Mouse (Mus musculus) myocyte (in vitro differentiated cells): ENCODE data around the gene Rin1.

Experiments used
- MAX ChIP-seq: IDR thresholded peaks from one replicate; pipeline ENCODE4 v1.6.1; 2011; ENCODE audit warnings: low read depth, mild to moderate bottlenecking, control low read depth
- POLR2A ChIP-seq: IDR thresholded peaks from one replicate; pipeline ENCODE4 v1.6.1; 2011; ENCODE audit warnings: low read depth, mild to moderate bottlenecking, control low read depth, moderate library complexity; ENCODE audit not compliant: insufficient read length
- REST ChIP-seq: IDR thresholded peaks from one replicate; pipeline ENCODE4 v1.6.1; 2011; ENCODE audit warnings: mild to moderate bottlenecking, control low read depth, moderate library complexity; ENCODE audit not compliant: insufficient read depth, insufficient read length
- USF1 ChIP-seq: IDR thresholded peaks from one replicate; pipeline ENCODE4 v1.6.1; 2011; ENCODE audit warnings: low read depth, mild to moderate bottlenecking, control low read depth, moderate library complexity

- TF ChIP-seq POLR2A (peak; percentile 14), USF1 (no peak), MAX (no peak), REST (no peak)
These were observed 34.5 kb downstream of the Rin1 start for GRCm38 (mm10) chr19:5084834-5085144.
